Mouse (Mus musculus): Measurements from ENCODE around the gene Coro2b. TPM values are rescaled to one million over a fixed set of nuclear protein-coding genes. Genes with fewer than 3 reads are reported as not detected.

Gene Coro2b
- total RNA-seq, 4 experiments from 2014 or later: 2.8 to 5.2 (median 3.9) TPM

- DNase-seq (ENCODE audit: low spot score in 2 of 2): no peak
Measured at GRCm38 (mm10) chr9:62400531-62401170, 136.2 kb downstream of the Coro2b start.

- DNase-seq (ENCODE audit: low spot score in 2 of 2): no peak
Measured at GRCm38 (mm10) chr9:62394163-62394562, 142.7 kb downstream of the Coro2b start.

DNA sequence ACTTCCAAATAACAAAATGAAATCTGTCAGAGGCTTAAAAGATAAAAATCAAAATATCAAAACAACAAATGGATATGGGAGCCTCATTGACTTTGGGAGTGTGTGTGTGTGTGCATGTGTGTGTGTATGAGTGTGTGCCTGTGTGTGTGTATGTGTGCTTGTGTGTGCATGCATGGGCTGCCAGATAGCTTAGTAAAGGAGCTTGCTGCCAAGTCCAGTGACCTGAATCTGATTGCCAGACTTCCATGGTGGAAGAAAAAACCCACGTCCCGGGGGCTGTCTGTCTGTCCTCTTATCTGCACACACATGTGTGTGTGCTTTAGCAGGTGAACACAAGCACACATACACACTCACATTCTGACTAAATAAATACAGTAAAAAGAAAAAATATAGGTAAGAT, 143.3 kb downstream of the Coro2b start:
- DNase-seq (ENCODE audit: low spot score in 2 of 2): no peak

- no peak for DNase-seq (ENCODE audit: low spot score in 2 of 2)
Measured at GRCm38 (mm10) chr9:62389735-62390134, 147.1 kb downstream of the Coro2b start.

DNA sequence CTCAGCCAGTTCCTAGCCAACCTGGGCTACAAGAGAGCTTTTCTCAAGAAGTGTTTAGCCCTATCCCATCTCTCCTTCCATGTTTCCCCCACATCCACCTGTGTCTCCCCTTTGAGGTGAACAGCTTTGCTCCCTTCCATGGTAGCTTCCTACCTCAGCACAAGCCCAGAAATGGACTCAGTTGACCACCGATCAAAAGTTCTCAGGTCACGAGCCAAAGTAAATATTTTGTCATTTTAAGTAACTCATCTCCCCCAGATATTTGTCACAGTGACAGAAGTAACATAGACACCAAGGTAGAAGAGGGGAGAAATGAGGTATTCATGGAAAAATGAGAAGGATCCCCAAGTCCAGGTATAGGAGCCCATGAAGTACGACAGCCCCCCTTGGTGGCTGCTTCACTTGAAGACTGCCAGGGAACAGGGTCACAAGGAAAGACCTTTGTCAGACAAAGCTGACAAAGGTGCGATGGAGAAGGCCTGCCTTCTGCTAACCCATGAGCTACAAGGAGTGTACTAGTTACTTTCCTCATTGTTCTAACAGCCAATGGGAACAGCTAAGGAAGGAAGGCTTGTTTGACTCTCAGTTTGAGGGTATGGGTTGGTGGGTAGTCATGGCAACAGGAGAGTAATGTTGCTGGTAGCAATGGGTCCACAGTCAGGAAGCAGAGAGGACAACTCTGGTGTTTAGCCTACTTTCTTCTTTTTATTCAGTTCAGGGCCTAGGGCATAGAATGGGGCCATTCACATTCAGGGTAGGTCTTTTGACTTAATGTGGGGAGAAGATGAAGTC, 150.9 kb downstream of the Coro2b start:
- no peak for DNase-seq (ENCODE audit: low spot score in 2 of 2)

- no peak for DNase-seq (ENCODE audit: low spot score in 2 of 2)
Measured at GRCm38 (mm10) chr9:62385062-62385461, 151.8 kb downstream of the Coro2b start.

- no peak for DNase-seq (ENCODE audit: low spot score in 2 of 2)
Measured at GRCm38 (mm10) chr9:62382519-62383084, 154.2 kb downstream of the Coro2b start.

DNA sequence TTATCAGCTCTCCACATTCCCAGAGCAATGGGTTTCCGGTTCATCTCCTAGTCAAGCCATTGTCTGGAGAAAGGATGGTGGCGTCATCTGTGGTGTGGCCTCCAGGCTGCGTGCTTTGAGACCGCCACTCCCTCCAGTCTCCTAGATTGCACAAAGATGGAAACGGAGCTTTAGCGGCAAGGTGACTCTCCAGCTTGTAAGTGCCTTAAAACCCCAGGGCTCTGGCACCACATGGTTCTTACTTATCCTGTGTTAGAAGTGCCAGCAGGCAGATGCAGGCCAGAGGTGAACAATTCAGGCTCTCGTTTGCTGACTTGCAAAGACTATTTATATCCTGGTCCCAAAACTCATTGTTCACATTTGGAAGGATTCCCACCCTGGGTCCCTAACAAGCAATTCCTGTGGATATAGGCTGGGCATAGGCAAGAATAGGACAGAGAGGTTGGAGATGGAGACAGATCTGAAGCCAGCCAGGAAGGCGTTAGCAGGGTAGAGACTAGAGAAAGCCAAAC, 155.4 kb downstream of the Coro2b start:
- DNase-seq (ENCODE audit: low spot score in 2 of 2): no peak

- DNase-seq (ENCODE audit: low spot score in 2 of 2): no peak
Measured at GRCm38 (mm10) chr9:62380351-62380750, 156.5 kb downstream of the Coro2b start.

- no peak for DNase-seq (ENCODE audit: low spot score in 2 of 2)
Measured at GRCm38 (mm10) chr9:62377897-62378296, 158.9 kb downstream of the Coro2b start.

DNA sequence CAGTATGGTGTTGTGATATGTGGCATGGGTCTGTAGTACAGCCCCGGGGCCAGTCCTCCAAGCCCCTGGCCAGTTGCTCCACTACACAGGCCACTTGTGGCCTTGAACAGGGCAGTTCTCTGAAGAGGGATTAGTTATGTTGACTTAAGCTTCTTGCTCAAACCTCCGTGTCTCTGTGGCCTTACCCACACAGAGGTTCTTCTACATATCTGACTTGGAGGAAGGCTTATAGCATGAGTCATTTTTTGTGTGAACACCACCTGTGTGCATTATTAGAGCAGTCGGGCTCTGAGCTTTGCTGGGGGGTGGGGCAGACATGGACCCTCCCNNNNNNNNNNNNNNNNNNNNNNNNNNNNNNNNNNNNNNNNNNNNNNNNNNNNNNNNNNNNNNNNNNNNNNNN, 162.6 kb downstream of the Coro2b start:
- DNase-seq (ENCODE audit: low spot score in 2 of 2): no peak

- peak; percentile 57 to 63 for DNase-seq (ENCODE audit: low spot score in 2 of 2)
Measured at GRCm38 (mm10) chr9:62373222-62374123, 163.4 kb downstream of the Coro2b start.

- no peak for DNase-seq (ENCODE audit: low spot score in 2 of 2)
Measured at GRCm38 (mm10) chr9:62372556-62373221, 164.2 kb downstream of the Coro2b start.

DNA sequence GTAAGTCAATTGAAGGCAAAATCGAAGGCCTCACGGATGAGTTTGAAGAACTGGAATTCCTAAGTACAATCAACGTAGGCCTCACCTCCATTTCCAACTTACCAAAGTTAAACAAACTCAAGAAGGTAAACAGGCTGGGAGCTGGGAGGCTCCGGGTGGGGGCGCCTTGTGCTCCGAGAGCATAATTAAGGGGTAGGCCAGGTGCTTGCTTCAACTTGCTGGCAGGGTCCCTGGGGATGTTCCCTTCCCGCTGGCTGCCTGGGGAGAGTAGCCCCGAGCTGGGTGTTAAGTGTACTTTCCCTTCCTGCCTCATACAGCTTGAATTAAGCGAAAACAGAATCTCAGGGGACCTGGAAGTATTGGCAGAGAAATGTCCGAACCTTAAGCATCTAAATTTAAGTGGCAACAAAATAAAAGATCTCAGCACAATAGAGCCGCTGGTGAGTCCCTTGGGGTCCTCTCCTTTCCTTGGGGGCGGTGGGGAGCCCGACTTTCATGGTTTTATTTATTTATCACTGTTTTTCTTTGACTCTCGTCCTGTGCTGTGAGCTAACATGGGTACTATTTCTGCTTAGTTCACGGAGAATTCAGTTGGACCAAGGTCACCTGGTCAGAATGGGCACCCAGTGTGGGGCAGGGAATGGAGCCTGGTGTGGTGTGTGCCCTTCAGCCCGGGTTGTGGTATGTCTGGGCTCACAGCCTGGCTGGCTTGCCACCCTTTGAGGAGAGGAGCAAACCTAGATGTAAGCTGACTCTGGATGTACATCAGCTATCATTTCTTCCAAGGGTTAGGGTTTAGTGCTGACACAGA, 164.9 kb downstream of the Coro2b start:
- no peak for DNase-seq (ENCODE audit: low spot score in 2 of 2)

- DNase-seq (ENCODE audit: low spot score in 2 of 2): no peak
Measured at GRCm38 (mm10) chr9:62370648-62371280, 166.1 kb downstream of the Coro2b start.

- DNase-seq (ENCODE audit: low spot score in 2 of 2): no peak
Measured at GRCm38 (mm10) chr9:62370186-62370585, 166.7 kb downstream of the Coro2b start.

Measured in gastrocnemius, adult 8-10 months (tissue).